Mouse (Mus musculus) midbrain, embryonic 11.5 days (tissue): ENCODE measurements at regions not wholly inside any gene's neighbourhood (a gene's known extent, or its start where the extent isn't known, plus 50 kb on each side); places are given as distances from the start of the nearest gene placed in this dataset.

Experiments used
- ATAC-seq: fragments of 200-750 bp; cut with Nextera tagmentation; 2 replicates; pipeline ENCODE4 v1.8.0; 2017; ENCODE audit warnings: moderate TSS enrichment, moderate library complexity; ENCODE audit not compliant: low FRiP score
- DNase-seq: peaks from one replicate; pipeline ENCODE4 v3.0.0; 2015; ENCODE audit warnings: low spot score; ENCODE audit errors: missing footprints
- H3K27ac ChIP-seq: fragments of 300-500 bp; sonication (generic); 2 replicates; pipeline ENCODE4 v1.5.1; 2014; ENCODE audit warnings: low read depth, low read length
- H3K27me3 ChIP-seq: fragments of 300-500 bp; sonication (generic); 2 replicates; pipeline ENCODE4 v1.6.1; 2014; ENCODE audit warnings: mild to moderate bottlenecking, low read length, moderate library complexity, mixed read lengths; ENCODE audit not compliant: control insufficient read depth, insufficient read depth
- H3K36me3 ChIP-seq: fragments of 300-500 bp; sonication (generic); 2 replicates; pipeline ENCODE4 v1.6.1; 2014; ENCODE audit warnings: mild to moderate bottlenecking, low read length, moderate library complexity, mixed read lengths; ENCODE audit not compliant: control insufficient read depth, insufficient read depth
- H3K4me1 ChIP-seq: fragments of 300-500 bp; sonication (generic); 2 replicates; pipeline ENCODE4 v1.6.1; 2014; ENCODE audit warnings: low read length; ENCODE audit not compliant: control insufficient read depth, insufficient read depth
- H3K4me2 ChIP-seq: fragments of 300-500 bp; sonication (generic); 2 replicates; pipeline ENCODE4 v1.6.1; 2014; ENCODE audit warnings: mild to moderate bottlenecking, moderate library complexity
- H3K4me3 ChIP-seq: fragments of 300-500 bp; sonication (generic); 2 replicates; pipeline ENCODE4 v1.5.1; 2014; ENCODE audit warnings: low read depth, low read length
- H3K9ac ChIP-seq: fragments of 300-500 bp; sonication (generic); 2 replicates; pipeline ENCODE4 v1.6.1; 2014; ENCODE audit warnings: low read length
- H3K9me3 ChIP-seq: fragments of 300-500 bp; sonication (generic); 2 replicates; pipeline ENCODE4 v1.6.1; 2016; ENCODE audit warnings: low read length; ENCODE audit not compliant: control insufficient read depth
- WGBS: fragments of 180-500 bp; shearing (Covaris S2); extraction: QIAGEN DNeasy Blood & Tissue Kit; methylation state at CpG from one replicate; pipeline ENCODE4 v1.1.7; 2014; 5-methylcytosine and 5-hydroxymethylcytosine counted together

DNA sequence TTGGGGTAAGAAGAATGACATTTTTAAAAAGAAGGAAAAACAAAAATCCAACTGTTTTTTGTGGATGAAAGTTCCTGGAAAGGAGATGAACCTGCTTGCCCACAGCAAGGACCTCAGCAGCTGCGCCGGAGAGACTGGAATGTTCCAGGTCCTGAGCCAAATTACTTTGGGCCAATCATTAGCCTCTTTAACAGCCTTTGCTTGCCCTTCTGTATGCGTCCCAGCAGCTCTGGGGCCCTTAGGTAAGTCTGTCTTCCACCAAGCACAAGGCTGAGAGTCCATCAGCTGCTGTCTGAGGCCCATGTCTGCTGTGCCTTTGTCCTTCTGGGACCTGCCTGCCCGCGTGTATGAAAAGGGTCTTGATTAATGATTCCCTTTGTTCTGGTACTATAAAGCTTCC is 71.4 kb upstream of the Armc2 start:
- H3K4me1 ChIP-seq: peaks cover 5% of the 10 kb centered on the region; the same call in 1 of the 2 replicates
- peaks cover 3% of the 10 kb centered on the region for H3K27me3 ChIP-seq
- H3K4me2 ChIP-seq: no peak overlapping the region
- no peak for ATAC-seq
- H3K4me3 ChIP-seq: no peak overlapping the region
- no peak overlapping the region for H3K9ac ChIP-seq
- DNase-seq: peak; percentile 81
- H3K36me3 ChIP-seq: no peaks in the 10 kb centered on the region
- 59% methylated on average over 5 of the region's 5 CpGs for WGBS
- H3K9me3 ChIP-seq: no peaks in the 10 kb centered on the region
- no peak overlapping the region for H3K27ac ChIP-seq

DNA sequence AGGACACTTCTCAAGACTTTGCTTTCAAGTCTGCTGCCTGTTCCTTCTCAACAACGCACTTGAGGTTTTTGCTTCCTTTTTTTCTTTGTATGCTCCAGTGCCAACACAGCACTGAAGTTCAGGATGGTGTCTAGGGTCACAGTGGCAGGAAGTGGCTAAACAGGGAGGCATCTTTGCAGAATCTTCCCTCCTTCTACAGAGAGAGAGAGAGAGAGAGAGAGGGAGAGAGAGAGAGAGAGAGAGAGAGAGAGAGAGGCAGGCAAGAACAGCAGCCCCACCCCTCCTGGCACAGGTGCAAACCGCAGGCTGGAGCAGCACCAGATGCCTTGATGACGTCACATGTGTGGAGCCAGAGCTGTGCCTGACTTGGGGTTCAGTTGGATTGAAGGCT is 71.0 kb upstream of the Armc2 start:
- peaks cover 5% of the 10 kb centered on the region; the same call in 1 of the 2 replicates for H3K4me1 ChIP-seq
- no peaks in the 10 kb centered on the region for H3K36me3 ChIP-seq
- DNase-seq (peak; percentile 82), ATAC-seq (no peak)
- no peaks in the 10 kb centered on the region for H3K9me3 ChIP-seq
- H3K27me3 ChIP-seq: peaks cover 3% of the 10 kb centered on the region
- WGBS: 19% methylated on average over 3 of the region's 3 CpGs
- no peak overlapping the region for H3K27ac ChIP-seq
- no peak overlapping the region for H3K9ac ChIP-seq
- no peak overlapping the region for H3K4me3 ChIP-seq
- no peak overlapping the region for H3K4me2 ChIP-seq

DNA sequence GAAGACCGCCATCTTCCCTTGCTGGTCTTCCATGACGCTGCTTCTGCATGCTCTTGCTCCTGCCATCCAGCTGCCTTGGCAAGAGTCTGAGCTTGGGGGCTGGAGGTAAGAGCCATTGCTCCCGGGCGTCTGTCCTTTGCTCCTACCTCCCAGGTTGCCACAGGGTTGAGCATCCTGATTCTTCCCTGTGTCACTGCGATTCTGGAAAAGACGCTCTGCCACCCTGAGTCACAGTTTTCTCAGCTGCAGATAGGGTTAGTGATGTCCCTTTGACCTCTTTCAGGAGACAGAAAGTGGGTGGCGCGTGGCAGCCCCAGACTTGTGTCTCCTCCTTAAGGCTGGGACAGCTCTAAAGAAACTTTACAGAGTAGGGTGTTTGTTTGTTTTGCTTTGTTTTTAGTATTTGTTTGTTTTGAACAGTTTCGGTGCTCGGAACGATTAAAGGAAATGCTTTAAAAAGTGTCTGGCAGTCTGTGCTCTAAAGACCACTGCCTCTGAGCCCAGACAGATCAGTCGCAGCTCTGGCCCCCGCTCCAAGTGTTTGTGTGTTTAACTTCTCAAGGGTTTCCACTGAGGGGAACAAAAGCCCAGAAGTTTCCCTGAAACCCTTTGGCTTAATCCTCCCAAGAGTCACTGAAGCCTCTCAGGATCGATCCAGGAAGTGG is 70.5 kb upstream of the Armc2 start:
- no peaks in the 10 kb centered on the region for H3K9me3 ChIP-seq
- no peaks in the 10 kb centered on the region for H3K36me3 ChIP-seq
- H3K4me3 ChIP-seq: no peak overlapping the region
- ATAC-seq (no peak), DNase-seq (peak; percentile 87)
- WGBS: 36% methylated on average over 14 of the region's 14 CpGs
- peaks cover 5% of the 10 kb centered on the region; the same call in 1 of the 2 replicates for H3K4me1 ChIP-seq
- H3K27me3 ChIP-seq: peaks cover 3% of the 10 kb centered on the region
- no peak overlapping the region for H3K27ac ChIP-seq
- no peak overlapping the region for H3K4me2 ChIP-seq
- no peak overlapping the region for H3K9ac ChIP-seq

DNA sequence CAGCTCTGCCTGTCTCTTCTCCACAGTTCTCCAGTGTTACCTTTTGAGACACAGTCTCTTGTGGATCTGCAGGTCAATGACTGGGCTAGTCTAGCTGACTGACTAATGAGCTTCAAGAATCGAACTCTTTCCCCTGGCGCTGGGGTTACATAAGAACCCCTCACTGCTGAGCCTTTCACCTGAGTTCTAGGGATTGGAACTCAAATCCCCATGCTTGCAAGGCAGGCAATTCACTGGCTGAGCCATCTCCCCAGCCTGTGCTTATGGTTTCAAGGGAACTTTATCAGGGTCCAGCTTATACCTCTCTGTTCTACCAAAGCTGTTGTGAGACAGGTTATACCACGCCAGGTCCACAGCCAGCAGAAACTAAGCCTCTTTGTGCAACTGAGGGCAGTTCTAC is 69.7 kb upstream of the Armc2 start:
- Histone ChIP-seq H3K27ac (no peak overlapping the region), H3K36me3 (no peaks in the 10 kb centered on the region), H3K27me3 (peaks cover 3% of the 10 kb centered on the region), H3K4me2 (no peak overlapping the region), H3K4me3 (no peak overlapping the region), H3K9me3 (no peaks in the 10 kb centered on the region), H3K4me1 (peaks cover 5% of the 10 kb centered on the region; the same call in 1 of the 2 replicates), H3K9ac (no peak overlapping the region)
- 95% methylated on average over 3 of the region's 3 CpGs for WGBS
- ATAC-seq (no peak), DNase-seq (peak; percentile 81)

DNA sequence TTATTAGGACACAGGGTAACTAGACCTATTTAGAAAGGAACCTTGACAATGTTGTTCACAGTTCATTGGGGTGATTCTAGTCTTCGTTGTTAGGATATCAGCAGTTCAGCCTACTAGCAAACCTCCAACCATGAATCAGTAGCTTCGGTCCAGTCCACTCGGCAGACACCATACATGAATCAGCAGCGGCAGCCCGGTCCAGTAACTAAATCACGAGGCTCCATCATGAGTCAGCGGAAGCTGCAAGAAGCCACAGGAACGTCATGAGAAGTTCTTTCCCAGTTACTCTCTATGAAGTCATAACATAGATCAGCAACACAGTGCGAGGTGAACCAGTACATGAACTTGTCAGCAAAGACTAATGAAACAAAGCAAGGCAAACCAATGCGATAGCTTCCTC is 68.4 kb upstream of the Armc2 start:
- 94% methylated on average over 10 of the region's 10 CpGs for WGBS
- no peak overlapping the region for H3K4me2 ChIP-seq
- peaks cover 3% of the 10 kb centered on the region; the same call in 1 of the 2 replicates for H3K27me3 ChIP-seq
- no peaks in the 10 kb centered on the region for H3K36me3 ChIP-seq
- no peak for DNase-seq
- H3K4me1 ChIP-seq: peaks cover 5% of the 10 kb centered on the region; the same call in 1 of the 2 replicates
- no peak overlapping the region for H3K4me3 ChIP-seq
- no peak overlapping the region for H3K9ac ChIP-seq
- no peak for ATAC-seq
- no peaks in the 10 kb centered on the region for H3K9me3 ChIP-seq
- H3K27ac ChIP-seq: no peak overlapping the region

DNA sequence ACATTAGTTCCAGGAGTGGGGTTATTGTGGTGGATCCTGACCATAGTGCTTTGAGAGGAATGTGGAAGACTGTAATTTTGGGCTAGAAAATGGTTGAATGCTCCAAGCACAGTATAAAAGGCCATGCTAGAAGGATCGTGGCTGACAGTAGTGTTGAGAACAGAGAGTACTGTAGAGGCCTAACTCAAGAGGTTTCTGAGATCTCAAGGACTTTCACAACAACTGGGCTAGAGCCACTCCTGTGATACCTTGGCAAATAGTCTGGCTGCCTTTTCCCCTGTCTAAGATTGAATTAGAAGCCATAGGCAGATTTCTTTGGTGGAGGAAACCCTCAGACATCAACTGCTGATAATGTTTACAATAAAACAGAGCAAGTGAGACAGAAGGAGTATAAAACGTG is 67.1 kb upstream of the Armc2 start:
- Histone ChIP-seq H3K36me3 (no peaks in the 10 kb centered on the region), H3K27me3 (0 out of 2 replicates have a peak, but pooled peaks cover 3% of the 10 kb centered on the region), H3K4me1 (peaks cover 5% of the 10 kb centered on the region; the same call in 1 of the 2 replicates), H3K27ac (no peak overlapping the region), H3K4me2 (no peak overlapping the region), H3K9me3 (no peaks in the 10 kb centered on the region), H3K9ac (no peak overlapping the region), H3K4me3 (no peak overlapping the region)
- DNase-seq (no peak), ATAC-seq (no peak)
- 73% methylated on average over 2 of the region's 2 CpGs for WGBS

DNA sequence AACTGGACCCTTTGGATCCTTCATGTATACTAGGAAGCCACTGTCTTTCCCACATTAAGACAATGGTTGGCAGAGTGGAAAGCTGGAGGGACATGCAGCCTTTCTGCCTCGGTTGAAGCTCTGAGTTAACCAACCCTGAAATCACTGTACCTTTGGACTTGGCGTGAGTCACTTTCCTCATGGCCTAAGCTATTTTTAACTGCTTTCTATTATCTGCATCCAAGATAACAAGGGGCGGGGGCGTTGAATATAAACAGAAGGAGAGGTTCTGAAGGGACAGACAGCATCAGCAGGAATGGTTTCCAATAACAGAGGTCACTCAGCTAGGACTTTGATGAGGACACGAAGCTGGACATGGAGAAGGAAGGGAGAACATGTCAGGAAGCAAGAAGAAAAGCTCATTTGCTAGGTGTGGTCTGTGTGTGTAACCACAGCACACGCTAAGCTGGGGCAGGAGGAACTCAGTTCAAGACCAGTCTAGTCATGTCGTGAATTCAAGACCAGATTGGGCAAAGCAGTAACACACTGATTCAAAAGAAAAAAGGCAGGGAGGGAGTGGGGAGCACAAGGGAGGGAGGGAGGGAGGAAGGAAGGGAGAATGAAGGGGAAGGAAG is 64.1 kb upstream of the Armc2 start:
- no peak for ATAC-seq
- H3K9ac ChIP-seq: no peak overlapping the region
- WGBS: 76% methylated on average over 7 of the region's 7 CpGs

DNA sequence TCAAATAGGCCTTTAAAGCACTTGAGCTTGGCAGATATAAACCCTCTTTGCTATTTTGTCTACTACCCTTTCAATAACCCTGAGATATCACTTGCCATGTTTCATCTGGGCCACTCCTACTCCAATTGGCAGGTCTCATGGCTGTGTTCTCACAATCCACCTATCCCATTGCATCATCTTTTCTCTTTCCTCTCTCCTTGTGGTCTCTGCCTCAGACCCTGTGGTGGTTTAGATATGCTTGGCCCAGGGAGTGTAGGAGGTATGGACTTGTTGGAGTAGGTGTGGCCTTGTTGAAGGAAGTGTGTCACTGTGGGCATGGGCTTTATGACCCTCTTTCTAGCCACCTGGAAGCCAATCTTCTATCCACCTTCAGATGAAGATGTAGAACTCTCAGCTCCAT is 61.5 kb upstream of the Armc2 start:
- no peak overlapping the region for H3K27ac ChIP-seq
- no peaks in the 10 kb centered on the region for H3K27me3 ChIP-seq
- no peak overlapping the region for H3K4me3 ChIP-seq
- H3K9ac ChIP-seq: no peak overlapping the region
- H3K9me3 ChIP-seq: no peaks in the 10 kb centered on the region
- H3K36me3 ChIP-seq: no peaks in the 10 kb centered on the region
- no peak for DNase-seq
- no peak overlapping the region for H3K4me2 ChIP-seq
- H3K4me1 ChIP-seq: no peaks in the 10 kb centered on the region
- no peak for ATAC-seq

More for the DNA sequence above, 64.1 kb upstream of the Armc2 start:
- Histone ChIP-seq H3K27me3 (0 out of 2 replicates have a peak, but pooled peaks cover 3% of the 10 kb centered on the region), H3K4me3 (no peak overlapping the region), H3K4me2 (no peak overlapping the region), H3K4me1 (no peaks in the 10 kb centered on the region), H3K27ac (no peak overlapping the region), H3K36me3 (no peaks in the 10 kb centered on the region), H3K9me3 (no peaks in the 10 kb centered on the region)
- peak; percentile 62 for DNase-seq

DNA sequence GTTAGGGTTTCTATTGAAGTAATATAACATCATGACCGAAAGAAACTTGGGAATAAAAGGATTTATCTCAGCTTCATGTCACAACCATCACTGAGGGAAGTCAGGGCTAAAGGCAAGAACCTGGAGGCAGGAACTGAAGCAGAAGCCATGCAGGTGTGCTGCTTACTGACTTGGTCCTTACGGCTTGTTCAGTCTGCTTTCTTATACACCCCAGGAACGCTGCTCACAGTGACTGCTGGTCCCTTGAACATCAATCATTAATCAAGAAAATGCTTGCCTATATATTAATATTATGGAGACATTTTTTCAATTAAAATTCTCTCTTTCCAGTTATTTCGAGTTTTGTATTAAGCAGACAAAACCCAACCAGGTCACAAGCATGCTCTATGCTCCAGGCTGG is 58.5 kb upstream of the Armc2 start:
- no peak overlapping the region for H3K27ac ChIP-seq
- DNase-seq (no peak), ATAC-seq (no peak)
- no peaks in the 10 kb centered on the region for H3K36me3 ChIP-seq
- H3K9me3 ChIP-seq: no peaks in the 10 kb centered on the region
- no peak overlapping the region for H3K9ac ChIP-seq
- WGBS: 87% methylated on average over 4 of the region's 4 CpGs
- no peak overlapping the region for H3K4me3 ChIP-seq
- no peaks in the 10 kb centered on the region for H3K27me3 ChIP-seq
- peaks cover 5% of the 10 kb centered on the region for H3K4me1 ChIP-seq
- H3K4me2 ChIP-seq: no peak overlapping the region
